Mouse (Mus musculus): Measurements from ENCODE around the gene Dnajc6.

- no peak for TF ChIP-seq GATA1 (IDR thresholded peaks at IDR 0.05; ENCODE audit: low read depth, low read length)
- no peak for TF ChIP-seq CTCF (IDR thresholded peaks at IDR 0.05 in 2 of 3, conservative IDR thresholded peaks at IDR 0.05 in 1 of 3; ENCODE audit: control insufficient read depth in 1 of 3, insufficient read depth in 1 of 3, low read depth in 2 of 3, low read length in 3 of 3, poor library complexity in 1 of 3, severe bottlenecking in 1 of 3)
- TF ChIP-seq KAT2A (conservative IDR thresholded peaks at IDR 0.05; ENCODE audit: low read depth, low read length), result no peak
- no peak for TF ChIP-seq TCF12 (IDR thresholded peaks at IDR 0.05; ENCODE audit: low read depth, low read length)
- TF ChIP-seq POLR2A (IDR thresholded peaks at IDR 0.05; ENCODE audit: control insufficient read depth in 1 of 2, insufficient read depth in 1 of 2, low read depth in 1 of 2, low read length in 2 of 2, poor library complexity in 1 of 2), result no peak
- TF ChIP-seq USF1 (IDR thresholded peaks at IDR 0.05; ENCODE audit: low read depth, low read length), result no peak
- no peak for TF ChIP-seq USF2 (IDR thresholded peaks at IDR 0.05; ENCODE audit: borderline replicate concordance in 1 of 2, insufficient read depth in 1 of 2, low read depth in 1 of 2, low read length in 2 of 2)
- no peak for TF ChIP-seq MAZ (IDR thresholded peaks at IDR 0.05; ENCODE audit: low read depth, low read length)
- no peak for TF ChIP-seq EP300 (IDR thresholded peaks at IDR 0.05; ENCODE audit: low read depth in 1 of 2, low read length in 2 of 2)
- no peak for TF ChIP-seq ZC3H11A (IDR thresholded peaks at IDR 0.05; ENCODE audit: low read depth, low read length)
Measured at GRCm38 (mm10) chr4:101505966-101506365, 9.5 kb downstream of the Dnajc6 start.
